Mouse (Mus musculus) neural tube, embryonic 12.5 days (tissue): ENCODE results near the gene Dnajc6. TPM values are rescaled to one million over a fixed set of nuclear protein-coding genes. Genes with fewer than 3 reads are reported as not detected.

ENCODE experiments used
- ATAC-seq: fragments of 200-750 bp; cut with Nextera tagmentation; 2 replicates; pipeline ENCODE4 v1.8.0; 2017; ENCODE audit warnings: low read depth, mild to moderate bottlenecking, moderate TSS enrichment, moderate library complexity; ENCODE audit not compliant: low FRiP score
- H3K27ac ChIP-seq: fragments of 300-500 bp; sonication (generic); 2 replicates; pipeline ENCODE4 v1.5.1; 2016
- H3K27me3 ChIP-seq: fragments of 300-500 bp; sonication (generic); replicated peaks from 2 replicates; pipeline ENCODE4 v1.6.1; 2016; ENCODE audit warnings: mild to moderate bottlenecking
- H3K36me3 ChIP-seq: fragments of 300-500 bp; sonication (generic); 2 replicates; pipeline ENCODE4 v1.6.1; 2016; ENCODE audit warnings: mild to moderate bottlenecking
- H3K4me1 ChIP-seq: fragments of 300-500 bp; sonication (generic); 2 replicates; pipeline ENCODE4 v1.6.1; 2016
- H3K4me2 ChIP-seq: fragments of 300-500 bp; sonication (generic); replicated peaks from 2 replicates; pipeline ENCODE4 v1.6.1; 2016; ENCODE audit warnings: mild to moderate bottlenecking
- H3K4me3 ChIP-seq: fragments of 300-500 bp; sonication (generic); 2 replicates; pipeline ENCODE4 v1.5.1; 2016
- H3K9ac ChIP-seq: fragments of 300-500 bp; sonication (generic); 2 replicates; pipeline ENCODE4 v1.6.1; 2016; ENCODE audit warnings: mild to moderate bottlenecking
- H3K9me3 ChIP-seq: fragments of 300-500 bp; sonication (generic); 2 replicates; pipeline ENCODE4 v1.6.1; 2016; ENCODE audit warnings: mild to moderate bottlenecking
- WGBS: fragments of 180-500 bp; shearing (Covaris S2); methylation state at CpG from one replicate; pipeline ENCODE4 v1.1.7; 2016; 5-methylcytosine and 5-hydroxymethylcytosine counted together
- polyA plus RNA-seq: library from polyadenylated mRNA; unstranded; fragments of >200 nt; fragmentation: Nextera tagmentation; extraction: Ambion mirVana; gene quantifications from 2 replicates; pipeline ENCODE4 v1.2.1, GENCODE M21; 2016

Gene Dnajc6
- polyA plus RNA-seq, 1 experiment from 2014 or later: 22.6 TPM

GRCm38 (mm10) chr4:101683086-101683485, 186.6 kb downstream of the Dnajc6 start:
- ATAC-seq: no peak
- Histone ChIP-seq H3K4me3 (no peak overlapping the region), H3K36me3 (no peaks in the 10 kb centered on the region), H3K27me3 (no peaks in the 10 kb centered on the region), H3K4me2 (no peak overlapping the region), H3K9me3 (no peaks in the 10 kb centered on the region), H3K27ac (no peak overlapping the region), H3K4me1 (no peaks in the 10 kb centered on the region), H3K9ac (no peak overlapping the region)
- 72% methylated on average over 3 of the region's 3 CpGs for WGBS

GRCm38 (mm10) chr4:101684821-101685220, 188.4 kb downstream of the Dnajc6 start:
- no peak overlapping the region for H3K4me3 ChIP-seq
- H3K36me3 ChIP-seq: no peaks in the 10 kb centered on the region
- ATAC-seq: no peak
- 93% methylated on average over 3 of the region's 3 CpGs for WGBS
- no peak overlapping the region for H3K27ac ChIP-seq
- no peaks in the 10 kb centered on the region for H3K27me3 ChIP-seq
- H3K9ac ChIP-seq: no peak overlapping the region
- no peaks in the 10 kb centered on the region for H3K4me1 ChIP-seq
- no peaks in the 10 kb centered on the region for H3K9me3 ChIP-seq
- no peak overlapping the region for H3K4me2 ChIP-seq

DNA sequence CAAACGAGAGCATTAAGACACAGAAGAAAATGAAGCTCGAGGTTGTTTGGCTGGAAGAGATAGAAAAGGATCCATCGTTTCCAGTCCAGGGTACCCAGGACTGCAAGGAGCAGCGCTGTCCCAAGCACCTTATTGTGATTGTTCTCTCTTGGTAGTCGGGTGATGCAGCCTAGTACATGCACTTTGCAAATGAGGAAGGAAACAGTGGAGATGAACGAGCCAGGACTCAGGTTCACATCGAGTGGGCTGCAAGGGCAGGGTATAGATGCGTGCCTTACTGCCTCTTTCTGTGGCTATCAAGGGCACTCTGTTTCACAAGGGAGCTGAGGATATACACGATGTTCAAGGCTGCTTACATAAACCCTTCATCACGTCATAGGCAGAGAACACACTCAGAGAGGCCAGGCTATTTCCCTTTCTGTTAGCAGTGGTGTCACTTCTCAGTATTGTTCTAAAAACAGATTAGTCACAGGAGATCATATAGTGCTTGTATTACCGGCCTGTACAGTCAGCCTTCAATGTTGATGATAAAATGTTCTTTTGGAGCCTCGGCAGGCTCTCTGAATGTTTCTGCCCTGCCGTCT, 189.9 kb downstream of the Dnajc6 start:
- 86% methylated on average over 13 of the region's 13 CpGs for WGBS
- Histone ChIP-seq H3K4me3 (no peak overlapping the region), H3K4me1 (no peaks in the 10 kb centered on the region), H3K9me3 (no peaks in the 10 kb centered on the region), H3K4me2 (no peak overlapping the region), H3K27me3 (no peaks in the 10 kb centered on the region), H3K27ac (no peak overlapping the region), H3K36me3 (no peaks in the 10 kb centered on the region), H3K9ac (no peak overlapping the region)
- ATAC-seq: no peak

DNA sequence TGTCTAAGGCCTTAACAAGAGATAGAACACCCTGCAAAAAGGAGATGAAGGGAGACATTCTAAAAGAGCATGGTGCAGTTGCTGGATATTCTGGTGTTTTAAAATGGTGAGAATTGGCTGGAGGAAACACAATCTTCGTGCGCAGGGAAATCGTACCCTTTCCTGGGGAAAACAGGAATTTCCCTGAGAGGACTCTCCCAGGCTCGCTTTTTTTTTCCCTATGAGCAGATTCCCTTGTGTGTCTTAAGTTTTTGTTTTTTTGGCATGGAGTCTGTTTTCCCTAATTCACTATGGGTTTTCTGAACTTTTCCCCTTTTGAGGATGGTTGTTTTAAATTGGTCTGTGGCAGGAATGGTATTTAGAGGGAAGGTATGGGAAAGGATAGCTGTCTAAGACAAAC, 192.8 kb downstream of the Dnajc6 start:
- H3K4me2 ChIP-seq: no peak overlapping the region
- H3K36me3 ChIP-seq: no peaks in the 10 kb centered on the region
- H3K9ac ChIP-seq: no peak overlapping the region
- H3K27me3 ChIP-seq: no peaks in the 10 kb centered on the region
- no peak for ATAC-seq
- H3K4me1 ChIP-seq: no peaks in the 10 kb centered on the region
- no peak overlapping the region for H3K4me3 ChIP-seq
- no peaks in the 10 kb centered on the region for H3K9me3 ChIP-seq
- 86% methylated on average over 4 of the region's 4 CpGs for WGBS
- no peak overlapping the region for H3K27ac ChIP-seq

GRCm38 (mm10) chr4:101689645-101690044, 193.2 kb downstream of the Dnajc6 start:
- Histone ChIP-seq H3K27ac (no peak overlapping the region), H3K27me3 (no peaks in the 10 kb centered on the region), H3K4me2 (no peak overlapping the region), H3K4me3 (no peak overlapping the region), H3K9me3 (no peaks in the 10 kb centered on the region), H3K9ac (no peak overlapping the region), H3K36me3 (no peaks in the 10 kb centered on the region), H3K4me1 (no peaks in the 10 kb centered on the region)
- ATAC-seq: no peak
- 80% methylated on average over 5 of the region's 5 CpGs for WGBS

Other genes starting within 250 kb of the Dnajc6 start
- gene Jak1, start 231.4 kb upstream of the Dnajc6 start, polyA plus RNA-seq: 52.7 and 64.7 TPM in 2 replicates
- gene Ak4, start 77.4 kb upstream of the Dnajc6 start, polyA plus RNA-seq: 10.4 and 12.0 TPM in 2 replicates
- 70.4 and 73.8 TPM in 2 replicates for gene Leprot, start 151.1 kb downstream of the Dnajc6 start, polyA plus RNA-seq
- 3.0 and 3.9 TPM in 2 replicates for gene Lepr, start 220.8 kb downstream of the Dnajc6 start, polyA plus RNA-seq